ENCODE assay signal across 7 mouse cellular contexts in genomic region chr16:56048038-56048437, GRCm38 (mm10). TPM values are rescaled to one million over a fixed set of nuclear protein-coding genes. Genes with fewer than 3 reads are reported as not detected.
DNase-seq lines count a peak whose midpoint lies in the region; ATAC-seq and TF ChIP-seq lines count a peak whose summit lies in the region.
"Not testable (repeated sequence)": the region's sequence is repeated elsewhere in the genome, so short reads cannot be mapped to it uniquely, and the experiment has no call there.

Gene Senp7, plus strand, starts transcription at chr16:56048338.

- not testable (repeated sequence) for H3K9ac ChIP-seq in hindbrain, embryonic 14.5 days; liver, embryonic 13.5 days; midbrain, postnatal 0 days (replicated peaks; ENCODE audit: low read length, poor library complexity, severe bottlenecking)

- not testable (repeated sequence) for ATAC-seq in hindbrain, embryonic 14.5 days (ENCODE audit: low FRiP score); liver, embryonic 13.5 days (ENCODE audit: low read depth); midbrain, postnatal 0 days (ENCODE audit: low FRiP score)

- H3K27ac ChIP-seq in forebrain, embryonic 10.5 days; hindbrain, embryonic 14.5 days; liver, embryonic 13.5 days; midbrain, postnatal 0 days (ENCODE audit: low read depth, low read length): not testable (repeated sequence)

- not testable (repeated sequence) for DNase-seq in adrenal gland, postnatal 36 days; forebrain, embryonic 10.5 days (ENCODE audit: extremely low spot score, low spot score); heart, adult 8-10 months (ENCODE audit: low spot score); hindbrain, embryonic 14.5 days (ENCODE audit: low spot score); layer of hippocampus, postnatal 25 days (ENCODE audit: extremely low spot score in 1 of 2, low spot score in 1 of 2); liver, embryonic 13.5 days; midbrain, postnatal 0 days (ENCODE audit: low spot score)

- H3K4me1 ChIP-seq in forebrain, embryonic 10.5 days; hindbrain, embryonic 14.5 days (replicated peaks; ENCODE audit: control insufficient read depth, insufficient read depth, low read length); liver, embryonic 13.5 days (replicated peaks); midbrain, postnatal 0 days (ENCODE audit: insufficient read depth, low read length): not testable (repeated sequence)

- not testable (repeated sequence) for H3K4me2 ChIP-seq in hindbrain, embryonic 14.5 days (replicated peaks); liver, embryonic 13.5 days; midbrain, postnatal 0 days (ENCODE audit: low read depth, low read length, poor library complexity, severe bottlenecking)

- not testable (repeated sequence) for H3K27me3 ChIP-seq in forebrain, embryonic 10.5 days (ENCODE audit: poor library complexity, severe bottlenecking); hindbrain, embryonic 14.5 days (ENCODE audit: control insufficient read depth, insufficient read depth, low read length); liver, embryonic 13.5 days; midbrain, postnatal 0 days (ENCODE audit: insufficient read depth, low read length)

- H3K36me3 ChIP-seq in forebrain, embryonic 10.5 days (replicated peaks); hindbrain, embryonic 14.5 days (replicated peaks; ENCODE audit: control insufficient read depth, insufficient read depth); liver, embryonic 13.5 days; midbrain, postnatal 0 days (ENCODE audit: insufficient read depth, low read length): not testable (repeated sequence)

- not testable (repeated sequence) for H3K4me3 ChIP-seq in forebrain, embryonic 10.5 days; hindbrain, embryonic 14.5 days (replicated peaks; ENCODE audit: low read length); liver, embryonic 13.5 days (replicated peaks); midbrain, postnatal 0 days (ENCODE audit: low read depth, low read length)

- no CpG with 5 or more reads among the region's 4 CpGs for WGBS in forebrain, embryonic 10.5 days
- WGBS in hindbrain, embryonic 14.5 days = no CpG with 5 or more reads among the region's 4 CpGs
- WGBS in liver, embryonic 13.5 days (ENCODE audit: insufficient replicate concordance) = no CpG with 5 or more reads among the region's 4 CpGs
- no CpG with 5 or more reads among the region's 4 CpGs for WGBS in midbrain, postnatal 0 days

- TF ChIP-seq CTCF in midbrain, postnatal 0 days (IDR thresholded peaks at IDR 0.05) = not testable (repeated sequence)

- H3K9me3 ChIP-seq in forebrain, embryonic 10.5 days; hindbrain, embryonic 14.5 days (ENCODE audit: control insufficient read depth, low read length); liver, embryonic 13.5 days (replicated peaks); midbrain, postnatal 0 days (ENCODE audit: low read length): not testable (repeated sequence)

RNA-seq across cellular contexts. Expression of gene Senp7, which starts in this region (rescaled TPM):
- total RNA-seq in adrenal gland, postnatal 36 days (2021) = 10 to 100 TPM; 21.7 to 22.9 TPM
- polyA plus RNA-seq in forebrain, embryonic 10.5 days (2016; fragmentation: Nextera tagmentation; extraction: Ambion mirVana) = 28.7 and 29.2 TPM in 2 replicates
- 10 to 100 TPM; 14.2 to 18.6 (median 17.4) TPM for total RNA-seq in heart, adult 8-10 months (2022)
- 49.1 and 54.7 TPM in 2 replicates for polyA plus RNA-seq in hindbrain, embryonic 14.5 days (2014; fragmentation: Nextera tagmentation; extraction: Ambion mirVana)
- 10 to 100 TPM; 45.3 to 52.4 TPM for total RNA-seq in layer of hippocampus, postnatal 25 days (2021)
- 18.2 and 20.9 TPM in 2 replicates for polyA plus RNA-seq in liver, embryonic 13.5 days (2015; fragmentation: Nextera tagmentation; extraction: Ambion mirVana)
- total RNA-seq in midbrain, postnatal 0 days (2014; rRNA removed) = 26.7 and 40.0 TPM in 2 replicates
- polyA plus RNA-seq in midbrain, postnatal 0 days (2015; fragmentation: Nextera tagmentation; extraction: Ambion mirVana) = 32.0 and 34.7 TPM in 2 replicates
